Mouse (Mus musculus) c-Kit-positive CD71-positive TER-119-positive erythroid progenitor cells, embryonic 14.5 days (primary cell): ENCODE measurements around the gene Cercam.

Source experiments
- DNase-seq: peaks from one replicate; pipeline ENCODE4 v3.0.0-alpha.2; 2013; ENCODE audit warnings: low spot score

Gene Cercam

GRCm38 (mm10) chr2:29868949-29869645, at the start of gene Cercam:
Cercam (plus strand) TSS chr2:29869164.
- DNase-seq: peak; percentile 89

GRCm38 (mm10) chr2:29819363-29819762, 49.6 kb upstream of the Cercam start:
- DNase-seq: no peak

GRCm38 (mm10) chr2:29820025-29820817, 48.7 kb upstream of the Cercam start, which contains the start of gene Urm1:
Urm1 (plus strand) TSS chr2:29820075.
- peak; percentile 45 for DNase-seq

- DNase-seq: no peak
These were observed 42.5 kb upstream of the Cercam start for GRCm38 (mm10) chr2:29826318-29826925.

- DNase-seq: peak; percentile 96
These were observed 41.8 kb upstream of the Cercam start for GRCm38 (mm10) chr2:29826926-29827708.

GRCm38 (mm10) chr2:29827709-29828024, 41.3 kb upstream of the Cercam start:
- no peak for DNase-seq

- no peak for DNase-seq
These were observed 37.9 kb upstream of the Cercam start for GRCm38 (mm10) chr2:29831106-29831505.

- no peak for DNase-seq
These were observed 35.2 kb upstream of the Cercam start for GRCm38 (mm10) chr2:29833796-29834195.

- no peak for DNase-seq
These were observed 33.5 kb upstream of the Cercam start for GRCm38 (mm10) chr2:29835391-29835899.

- no peak for DNase-seq
These were observed 29.5 kb upstream of the Cercam start for GRCm38 (mm10) chr2:29839460-29839859.

- DNase-seq: no peak
These were observed 25.5 kb upstream of the Cercam start for GRCm38 (mm10) chr2:29843231-29844105.

- DNase-seq: no peak
These were observed 24.8 kb upstream of the Cercam start for GRCm38 (mm10) chr2:29844115-29844514.

- DNase-seq: no peak
These were observed 24.3 kb upstream of the Cercam start for GRCm38 (mm10) chr2:29844661-29845060.

- DNase-seq: no peak
These were observed 23.3 kb upstream of the Cercam start for GRCm38 (mm10) chr2:29845636-29846035.

- DNase-seq: no peak
These were observed 22.7 kb upstream of the Cercam start for GRCm38 (mm10) chr2:29846061-29846853.

GRCm38 (mm10) chr2:29846911-29847310, 22.1 kb upstream of the Cercam start:
- DNase-seq: no peak

- no peak for DNase-seq
These were observed 19.9 kb upstream of the Cercam start for GRCm38 (mm10) chr2:29849041-29849440.

- DNase-seq: no peak
These were observed 19.0 kb upstream of the Cercam start for GRCm38 (mm10) chr2:29849841-29850480.

GRCm38 (mm10) chr2:29852957-29853485, 15.9 kb upstream of the Cercam start:
- no peak for DNase-seq
